ENCODE assay signal across 9 mouse cellular contexts in the genomic region with DNA sequence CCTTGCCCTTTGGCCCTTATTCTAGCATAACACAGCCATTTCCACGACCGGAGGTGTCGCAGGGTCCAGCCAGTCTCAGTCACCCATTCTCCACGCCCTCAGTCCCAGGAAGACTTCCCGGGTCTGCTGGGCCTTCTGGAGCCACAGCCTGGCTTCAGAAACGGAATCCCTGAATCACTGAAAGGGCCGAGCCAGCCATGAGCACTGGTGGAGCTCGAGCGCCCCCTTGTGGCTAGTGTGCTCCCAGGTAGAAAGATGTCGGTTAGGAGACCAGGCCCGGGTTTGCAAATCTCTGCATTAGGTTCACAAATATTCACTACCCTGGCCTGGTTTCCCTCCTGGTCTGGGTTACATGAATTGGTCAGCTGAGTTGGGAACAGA. TPM values are rescaled to one million over a fixed set of nuclear protein-coding genes. Genes with fewer than 3 reads are reported as not detected.
DNase-seq lines count a peak whose midpoint lies in the region; ATAC-seq and TF ChIP-seq lines count a peak whose summit lies in the region.
"Had no signal": no experiment of that assay in that cellular context is flagged by ENCODE, and none has a peak within 500 bp of the region (broad histone marks: within the 10 kb centered on the region; RNA-seq: fewer than 3 reads in every experiment).

No protein-coding gene starts in this region.

- peak; percentile 64 for DNase-seq in c-Kit-positive CD71-positive TER-119-positive erythroid progenitor cells, embryonic 14.5 days (ENCODE audit: low spot score)
- peak; percentile 94 for DNase-seq in forebrain, embryonic 14.5 days (ENCODE audit: low spot score)
- peak; percentile 92 to 96 for DNase-seq in heart, postnatal 14 days
- DNase-seq in kidney, postnatal 4 days: peak; percentile 95 to 96
- peak; percentile 58 for DNase-seq in telencephalon, adult 2 months (ENCODE audit: low read depth, low spot score)

- H3K4me1 ChIP-seq in E14TG2a.4 (replicated peaks; ENCODE audit: low read depth, low read length): peaks cover 68% of the 10 kb centered on the region
- peaks cover 39% of the 10 kb centered on the region for H3K4me1 ChIP-seq in forebrain, embryonic 14.5 days (ENCODE audit: control insufficient read depth, insufficient read depth, low read length)
- H3K4me1 ChIP-seq in liver, embryonic 16.5 days (ENCODE audit: control insufficient read depth, low read depth, low read length): no peaks in the 10 kb centered on the region
- H3K4me1 ChIP-seq in neural tube, embryonic 14.5 days (ENCODE audit: control insufficient read depth, insufficient read depth, low read length): peaks cover 15% of the 10 kb centered on the region

- H3K27me3 ChIP-seq in E14TG2a.4 (ENCODE audit: insufficient read depth, low read length): peaks cover 27% of the 10 kb centered on the region
- no peaks in the 10 kb centered on the region for H3K27me3 ChIP-seq in forebrain, embryonic 14.5 days (replicated peaks; ENCODE audit: control insufficient read depth, insufficient read depth, low read length)
- H3K27me3 ChIP-seq in liver, embryonic 16.5 days (ENCODE audit: control insufficient read depth, insufficient read depth, low read depth, low read length): no peaks in the 10 kb centered on the region
- no peaks in the 10 kb centered on the region for H3K27me3 ChIP-seq in neural tube, embryonic 14.5 days (ENCODE audit: control insufficient read depth, insufficient read depth, low read length)

- peak overlapping the region; percentile 7; the same call in 1 of the 2 replicates for H3K4me2 ChIP-seq in forebrain, embryonic 14.5 days (ENCODE audit: low read length)
- no peak overlapping the region for H3K4me2 ChIP-seq in liver, embryonic 16.5 days (ENCODE audit: low read depth, low read length)
- no peak overlapping the region for H3K4me2 ChIP-seq in neural tube, embryonic 14.5 days (ENCODE audit: low read depth, low read length)

- no peak overlapping the region for H3K4me3 ChIP-seq in E14TG2a.4 (replicated peaks; ENCODE audit: low read length)
- no peak overlapping the region for H3K4me3 ChIP-seq in forebrain, embryonic 14.5 days (ENCODE audit: low read depth, low read length)
- no peak overlapping the region for H3K4me3 ChIP-seq in liver, embryonic 16.5 days (ENCODE audit: low read depth, low read length)
- H3K4me3 ChIP-seq in neural tube, embryonic 14.5 days (ENCODE audit: low read depth, low read length): no peak overlapping the region
- H3K4me3 ChIP-seq: erythroblast, embryonic 14.5 days had no signal

- peak overlapping the region; percentile 94 for H3K27ac ChIP-seq in forebrain, embryonic 14.5 days (ENCODE audit: low read depth, low read length)
- H3K27ac ChIP-seq in liver, embryonic 16.5 days (ENCODE audit: low read length): no peak overlapping the region
- H3K27ac ChIP-seq in neural tube, embryonic 14.5 days (ENCODE audit: low read depth, low read length): no peak overlapping the region

- peak; percentile 56 for ATAC-seq in forebrain, embryonic 14.5 days
- 0 out of 2 replicates have a peak, but pooled peaks have one; percentile 9 for ATAC-seq in liver, embryonic 16.5 days (ENCODE audit: low read depth)
- peak; percentile 80; the same call in 1 of the 2 replicates for ATAC-seq in neural tube, embryonic 14.5 days (ENCODE audit: low read depth)

- intact Hi-C loops in heart, postnatal 14 days (cut with DNase I): loop anchor here (1.0 to 5.0 kb wide), 6 partner anchors 46 to 428 kb away; no protein-coding TSS in a partner anchor

- TF ChIP-seq CTCF in E14TG2a.4 (conservative IDR thresholded peaks at IDR 0.05; ENCODE audit: low read length): peak; percentile 82

- H3K36me3 ChIP-seq in E14TG2a.4 (ENCODE audit: insufficient read depth, low read length): no peaks in the 10 kb centered on the region
- no peaks in the 10 kb centered on the region for H3K36me3 ChIP-seq in forebrain, embryonic 14.5 days (ENCODE audit: control insufficient read depth, insufficient read depth, low read length)
- H3K36me3 ChIP-seq in liver, embryonic 16.5 days (ENCODE audit: control insufficient read depth, insufficient read depth): no peaks in the 10 kb centered on the region
- no peaks in the 10 kb centered on the region for H3K36me3 ChIP-seq in neural tube, embryonic 14.5 days (ENCODE audit: control insufficient read depth, insufficient read depth, low read length)

- 6% methylated on average over 11 of the region's 11 CpGs for WGBS in forebrain, embryonic 14.5 days
- whole genome bisulfite sequencing in liver, embryonic 16.5 days (ENCODE audit: insufficient replicate concordance): 5% methylated on average over 11 of the region's 11 CpGs
- WGBS in neural tube, embryonic 14.5 days: 3% methylated on average over 11 of the region's 11 CpGs

- H3K9me3 ChIP-seq in E14TG2a.4 (ENCODE audit: low read length): no peaks in the 10 kb centered on the region
- H3K9me3 ChIP-seq in forebrain, embryonic 14.5 days (replicated peaks; ENCODE audit: control insufficient read depth, low read length): no peaks in the 10 kb centered on the region
- H3K9me3 ChIP-seq in liver, embryonic 16.5 days (replicated peaks; ENCODE audit: control insufficient read depth, low read length): no peaks in the 10 kb centered on the region
- H3K9me3 ChIP-seq in neural tube, embryonic 14.5 days (ENCODE audit: control insufficient read depth, low read length): no peaks in the 10 kb centered on the region

- peak overlapping the region; percentile 40 for H3K9ac ChIP-seq in forebrain, embryonic 14.5 days (ENCODE audit: low read length)
- H3K9ac ChIP-seq in liver, embryonic 16.5 days (ENCODE audit: low read depth, low read length): no peak overlapping the region
- H3K9ac ChIP-seq in neural tube, embryonic 14.5 days (replicated peaks; ENCODE audit: low read depth, low read length): peak overlapping the region; percentile 21; the same call in 1 of the 2 replicates

RNA-seq across cellular contexts. Expression of gene Tmem179, which starts 26.4 kb away (rescaled TPM):
- polyA plus RNA-seq in forebrain, embryonic 14.5 days (2014; fragmentation: Nextera tagmentation; extraction: Ambion mirVana): 40.0 and 49.0 TPM in 2 replicates
- total RNA-seq in heart, postnatal 14 days (2021): not detected
- polyA plus RNA-seq in liver, embryonic 16.5 days (2015; fragmentation: Nextera tagmentation; extraction: Ambion mirVana): 0.06 TPM in 1 of 2 replicates, not detected in the other
- polyA plus RNA-seq in neural tube, embryonic 14.5 days (2014; fragmentation: Nextera tagmentation; extraction: Ambion mirVana): 52.3 and 63.3 TPM in 2 replicates
- polyA plus RNA-seq: erythroblast, embryonic 14.5 days had no signal

RNA-seq across cellular contexts. Expression of gene Inf2, which starts 45.7 kb away (rescaled TPM):
- 2.6 and 2.9 TPM in 2 replicates for polyA plus RNA-seq in forebrain, embryonic 14.5 days (2014; fragmentation: Nextera tagmentation; extraction: Ambion mirVana)
- total RNA-seq in heart, postnatal 14 days (2021): 10 to 100 TPM; 19.8 to 21.5 TPM
- 1.2 and 2.7 TPM in 2 replicates for polyA plus RNA-seq in liver, embryonic 16.5 days (2015; fragmentation: Nextera tagmentation; extraction: Ambion mirVana)
- 0.20 and 2.1 TPM in 2 replicates for polyA plus RNA-seq in neural tube, embryonic 14.5 days (2014; fragmentation: Nextera tagmentation; extraction: Ambion mirVana)

RNA-seq across cellular contexts. Expression of gene A530016L24Rik, which starts 53.7 kb away (rescaled TPM):
- 0.09 and 0.12 TPM in 2 replicates for polyA plus RNA-seq in forebrain, embryonic 14.5 days (2014; fragmentation: Nextera tagmentation; extraction: Ambion mirVana)
- 10 to 100 TPM; 15.7 to 20.7 TPM for total RNA-seq in heart, postnatal 14 days (2021)
- polyA plus RNA-seq in liver, embryonic 16.5 days (2015; fragmentation: Nextera tagmentation; extraction: Ambion mirVana): 0.04 and 0.09 TPM in 2 replicates
- polyA plus RNA-seq in neural tube, embryonic 14.5 days (2014; fragmentation: Nextera tagmentation; extraction: Ambion mirVana): 0.08 and 0.21 TPM in 2 replicates

Comparison
In these comparisons a context has a peak if more than half of its experiments do, and no peak if none do; other contexts are left out.
1. ATAC-seq: peak in every context shown above with its lines; median percentile 80 in neural tube, embryonic 14.5 days; 56 in forebrain, embryonic 14.5 days; 9 in liver, embryonic 16.5 days.
2. RNA of gene Tmem179, which starts 26.4 kb away (polyA plus RNA-seq): 52.3 to 63.3 TPM in neural tube, embryonic 14.5 days and 40.0 to 49.0 TPM in forebrain, embryonic 14.5 days; 0.06 TPM in liver, embryonic 16.5 days; every median in the first group is over 10 times any median in the second.
3. Peak in every context shown above with its lines, with median percentiles within 50 percentile points of each other: DNase-seq.